Mouse (Mus musculus) kidney, postnatal 0 days (tissue): ENCODE data around the gene Poc5. TPM values are rescaled to one million over a fixed set of nuclear protein-coding genes. Genes with fewer than 3 reads are reported as not detected.
A peak's percentile ranks its signal among the peaks of the same experiment; 100 is the strongest.

Source experiments
- ATAC-seq: fragments of 200-750 bp; cut with Nextera tagmentation; replicated peaks from 2 replicates; pipeline ENCODE4 v1.8.0; 2017; ENCODE audit warnings: low read depth, moderate number of reproducible peaks, moderate TSS enrichment, moderate library complexity; ENCODE audit not compliant: low FRiP score
- DNase-seq: peaks from one replicate; pipeline ENCODE4 v3.0.0-alpha.2; 2016; ENCODE audit warnings: low spot score
- H3K27ac ChIP-seq: fragments of 300-500 bp; sonication (generic); 2 replicates; pipeline ENCODE4 v1.5.1; 2014; ENCODE audit warnings: mild to moderate bottlenecking
- H3K27me3 ChIP-seq: fragments of 300-500 bp; sonication (generic); 2 replicates; pipeline ENCODE4 v1.6.1; 2014; ENCODE audit warnings: low read length, mixed read lengths; ENCODE audit not compliant: insufficient read depth
- H3K36me3 ChIP-seq: fragments of 300-500 bp; sonication (generic); 2 replicates; pipeline ENCODE4 v1.6.1; 2014; ENCODE audit warnings: low read length, mixed read lengths; ENCODE audit not compliant: insufficient read depth
- H3K4me1 ChIP-seq: fragments of 300-500 bp; sonication (generic); replicated peaks from 2 replicates; pipeline ENCODE4 v1.6.1; 2014; ENCODE audit warnings: antibody characterized with exemption, low read length, mixed read lengths; ENCODE audit not compliant: insufficient read depth
- H3K4me2 ChIP-seq: fragments of 300-500 bp; sonication (generic); 2 replicates; pipeline ENCODE4 v1.6.1; 2014; ENCODE audit warnings: mild to moderate bottlenecking, low read length, moderate library complexity, mixed read lengths
- H3K4me3 ChIP-seq: fragments of 300-500 bp; sonication (generic); replicated peaks from 2 replicates; pipeline ENCODE4 v1.5.1; 2014; ENCODE audit warnings: low read depth, low read length
- H3K9ac ChIP-seq: fragments of 300-500 bp; sonication (generic); 2 replicates; pipeline ENCODE4 v1.6.1; 2014; ENCODE audit warnings: low read depth, low read length
- H3K9me3 ChIP-seq: fragments of 300-500 bp; sonication (generic); replicated peaks from 2 replicates; pipeline ENCODE4 v1.6.1; 2016; ENCODE audit warnings: low read length, inconsistent platforms, mixed read lengths
- CTCF ChIP-seq: IDR thresholded peaks from 2 replicates; pipeline ENCODE4 v1.5.1; 2016; ENCODE audit warnings: antibody characterized with exemption, low read depth, mild to moderate bottlenecking, moderate library complexity
- WGBS: fragments of 180-500 bp; shearing (Covaris S2); extraction: QIAGEN DNeasy Blood & Tissue Kit; methylation state at CpG from one replicate; pipeline ENCODE4 v1.1.7; 2014; 5-methylcytosine and 5-hydroxymethylcytosine counted together
- polyA plus RNA-seq: library from polyadenylated mRNA; unstranded; fragments of >200 nt; fragmentation: Nextera tagmentation; extraction: Ambion mirVana; gene quantifications from 2 replicates; pipeline ENCODE4 v1.2.1, GENCODE M21; 2015

Poc5 gene
- polyA plus RNA-seq, 1 experiment from 2014 or later: 11.5 TPM

DNA sequence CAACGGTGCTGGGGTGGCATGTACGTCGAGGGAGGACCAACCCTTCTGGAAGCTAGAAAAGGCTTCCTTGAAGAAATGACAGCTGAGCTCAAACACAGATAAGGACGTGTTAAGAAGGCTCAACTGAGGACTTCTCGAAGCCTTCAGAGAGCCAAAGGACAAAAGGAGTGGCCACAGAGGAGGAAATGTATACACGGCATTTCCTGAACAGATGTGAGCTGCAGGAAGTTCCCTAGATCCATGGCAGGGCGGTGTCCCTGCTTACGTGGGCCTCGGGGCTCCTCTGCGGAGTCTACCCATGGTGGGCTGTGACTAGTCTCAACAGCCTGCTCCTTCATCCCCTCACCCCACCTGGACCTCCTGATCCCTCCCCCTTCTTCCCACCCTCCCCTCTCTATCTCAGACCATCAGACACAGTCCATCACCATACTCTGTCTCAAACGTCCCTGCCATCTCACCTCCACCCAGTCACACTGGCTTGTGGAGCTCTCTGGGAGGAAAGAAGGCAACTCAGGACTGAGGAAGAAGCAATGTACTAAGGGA is 45.6 kb downstream of the Poc5 start:
- no peaks in the 10 kb centered on the region for H3K9me3 ChIP-seq
- no peak overlapping the region for H3K4me2 ChIP-seq
- peak overlapping the region; percentile 67; the same call in 1 of the 2 replicates for H3K27ac ChIP-seq
- 59% methylated on average over 11 of the region's 11 CpGs for WGBS
- no peak overlapping the region for H3K9ac ChIP-seq
- ATAC-seq: no peak
- H3K36me3 ChIP-seq: no peaks in the 10 kb centered on the region
- H3K27me3 ChIP-seq: no peaks in the 10 kb centered on the region
- no peak overlapping the region for H3K4me3 ChIP-seq
- peaks cover 21% of the 10 kb centered on the region; the same call in 1 of the 2 replicates for H3K4me1 ChIP-seq
- DNase-seq: no peak
- no peak for TF ChIP-seq CTCF

DNA sequence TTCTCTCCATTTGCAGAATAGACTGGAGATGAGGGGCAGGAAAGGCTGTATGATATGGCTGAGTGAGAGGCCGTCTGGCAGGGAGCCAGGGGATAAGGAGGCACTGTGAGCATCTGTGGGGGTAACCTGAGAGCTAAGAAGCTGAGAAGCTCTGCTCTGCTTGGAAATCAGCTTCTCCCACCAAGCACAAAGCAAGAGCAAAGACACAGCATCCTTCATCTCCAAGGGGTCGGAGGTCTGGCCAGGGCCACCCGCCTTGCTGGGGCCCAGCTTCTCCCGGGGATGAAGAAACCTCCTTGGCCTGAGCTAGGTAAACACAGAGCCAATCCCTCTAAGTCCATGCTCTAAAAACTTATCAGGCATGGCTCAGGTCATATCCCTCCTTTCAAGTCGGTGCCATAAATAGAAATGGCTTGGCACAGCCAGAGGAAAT is 46.8 kb downstream of the Poc5 start:
- no peak for ATAC-seq

DNA sequence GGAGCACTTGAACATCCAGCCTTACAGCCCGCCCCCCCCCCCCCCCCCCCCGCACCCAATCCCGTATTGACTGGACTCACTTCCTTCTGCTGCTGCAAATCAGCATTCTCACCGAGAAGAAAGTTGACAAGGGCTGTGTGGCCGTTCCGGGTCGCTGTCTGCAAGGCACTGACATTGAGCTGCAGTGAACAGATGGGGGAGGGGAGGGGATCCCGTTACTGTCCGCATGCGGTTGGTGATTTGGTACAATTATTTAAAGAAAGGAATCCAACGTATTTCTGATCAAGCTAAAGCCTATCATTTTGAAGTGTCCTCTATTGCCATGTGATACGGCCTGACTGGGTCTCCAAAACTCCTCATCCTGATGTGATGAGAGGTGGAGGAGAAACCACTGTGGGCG is 47.7 kb downstream of the Poc5 start:
- Histone ChIP-seq H3K9me3 (no peaks in the 10 kb centered on the region), H3K4me2 (peak overlapping the region; percentile 14), H3K27ac (peak overlapping the region; percentile 39; the same call in 1 of the 2 replicates), H3K4me1 (peaks cover 21% of the 10 kb centered on the region; the same call in 1 of the 2 replicates), H3K4me3 (no peak overlapping the region), H3K36me3 (no peaks in the 10 kb centered on the region), H3K9ac (no peak overlapping the region), H3K27me3 (no peaks in the 10 kb centered on the region)
- ATAC-seq (no peak), DNase-seq (peak; percentile 73)
- 0 out of 2 replicates have a peak, but pooled peaks have one; percentile 19 for TF ChIP-seq CTCF
- WGBS: 22% methylated on average over 13 of the region's 13 CpGs

More for the DNA sequence above, 46.8 kb downstream of the Poc5 start:
- H3K36me3 ChIP-seq: no peaks in the 10 kb centered on the region
- H3K27me3 ChIP-seq: no peaks in the 10 kb centered on the region
- 24% methylated on average over 5 of the region's 5 CpGs for WGBS
- no peaks in the 10 kb centered on the region for H3K9me3 ChIP-seq
- peak; percentile 56 for DNase-seq
- H3K27ac ChIP-seq: 0 out of 2 replicates have a peak overlapping the region, but pooled peaks have one; percentile 32
- H3K9ac ChIP-seq: no peak overlapping the region
- H3K4me3 ChIP-seq: no peak overlapping the region
- H3K4me2 ChIP-seq: no peak overlapping the region
- TF ChIP-seq CTCF: no peak
- peaks cover 21% of the 10 kb centered on the region; the same call in 1 of the 2 replicates for H3K4me1 ChIP-seq

DNA sequence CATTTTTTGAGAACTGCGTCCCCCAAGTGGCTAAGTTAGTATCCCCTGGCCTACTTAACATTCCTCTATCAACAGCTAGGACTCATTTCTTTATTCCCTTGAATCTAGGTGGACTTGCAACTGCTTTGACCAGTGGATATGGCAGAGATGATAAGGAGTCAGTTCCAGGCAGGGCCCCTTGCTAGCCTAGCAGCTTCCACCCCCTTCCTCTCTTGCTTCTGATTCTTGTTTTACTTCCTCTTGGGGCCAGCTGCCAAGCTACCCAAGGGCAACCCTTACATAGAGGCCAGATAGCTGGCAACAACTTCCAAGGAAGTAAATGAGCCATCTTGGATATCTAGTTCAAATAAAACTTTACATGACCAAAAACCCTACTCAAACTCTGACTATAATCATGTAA is 48.8 kb downstream of the Poc5 start:
- DNase-seq (no peak), ATAC-seq (no peak)
- 93% methylated on average over 1 of the region's 1 CpGs for WGBS
- Histone ChIP-seq H3K4me3 (no peak overlapping the region), H3K4me2 (no peak overlapping the region), H3K27me3 (no peaks in the 10 kb centered on the region), H3K9ac (no peak overlapping the region), H3K4me1 (peaks cover 21% of the 10 kb centered on the region; the same call in 1 of the 2 replicates), H3K36me3 (no peaks in the 10 kb centered on the region), H3K27ac (no peak overlapping the region), H3K9me3 (no peaks in the 10 kb centered on the region)
- no peak for TF ChIP-seq CTCF

DNA sequence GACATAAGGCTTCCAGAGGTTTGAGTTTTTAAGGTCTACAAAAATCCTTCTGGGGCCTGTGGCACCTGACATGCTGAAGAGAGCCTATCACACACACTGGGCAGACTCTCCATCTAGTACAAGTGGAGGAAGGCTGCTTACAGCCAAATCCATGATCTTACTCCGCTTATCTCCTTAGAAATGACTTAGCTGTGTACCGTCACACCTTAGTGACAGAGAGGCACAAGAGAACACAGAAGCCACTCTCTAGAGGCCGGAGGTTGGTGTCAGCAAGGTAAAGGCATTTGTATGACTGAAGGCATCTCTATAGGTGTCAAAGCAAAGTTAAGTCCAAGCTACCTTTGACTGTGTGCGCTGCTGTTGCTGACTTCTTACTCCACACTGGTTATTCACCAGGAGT is 52.3 kb downstream of the Poc5 start:
- H3K4me1 ChIP-seq: no peaks in the 10 kb centered on the region
- H3K9me3 ChIP-seq: no peaks in the 10 kb centered on the region
- ATAC-seq (no peak), DNase-seq (no peak)
- H3K4me3 ChIP-seq: no peak overlapping the region
- H3K27me3 ChIP-seq: no peaks in the 10 kb centered on the region
- no peak overlapping the region for H3K9ac ChIP-seq
- no peak overlapping the region for H3K4me2 ChIP-seq
- H3K27ac ChIP-seq: no peak overlapping the region
- no peaks in the 10 kb centered on the region for H3K36me3 ChIP-seq
- 91% methylated on average over 4 of the region's 4 CpGs for WGBS
- no peak for TF ChIP-seq CTCF

DNA sequence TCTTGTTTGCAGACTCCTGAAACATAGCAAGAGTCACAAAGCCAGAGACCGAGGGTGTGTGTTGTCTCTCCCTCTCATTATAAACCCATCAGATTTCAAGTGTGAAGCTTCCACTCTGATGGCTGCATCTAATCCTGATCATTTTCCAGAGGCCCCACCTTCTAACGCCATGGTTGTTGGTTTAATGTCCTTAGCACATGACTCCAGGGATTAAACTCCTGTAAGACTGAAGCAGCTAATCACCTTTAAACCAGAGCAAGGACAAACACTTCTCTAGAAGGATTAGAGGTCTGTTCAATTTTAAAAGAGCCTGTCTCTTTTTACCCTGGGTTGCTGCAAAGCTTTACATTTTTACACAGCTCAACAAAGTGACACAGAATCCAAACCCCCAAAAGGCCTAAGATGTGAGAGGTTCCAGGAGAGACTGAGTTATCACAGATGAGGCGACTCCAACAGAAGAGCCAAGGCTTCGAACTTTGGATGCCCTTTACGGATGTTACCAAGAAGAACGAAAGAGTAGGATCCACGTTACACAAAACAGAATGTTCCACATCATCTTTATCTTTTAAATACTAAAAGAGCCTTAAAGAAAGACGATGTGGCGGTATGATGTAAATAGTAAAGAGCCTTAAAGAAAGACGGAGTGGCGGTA is 62.2 kb downstream of the Poc5 start:
- Histone ChIP-seq H3K4me3 (no peak overlapping the region), H3K27ac (no peak overlapping the region; the same call in 1 of the 2 replicates), H3K9me3 (no peaks in the 10 kb centered on the region), H3K27me3 (no peaks in the 10 kb centered on the region), H3K9ac (no peak overlapping the region), H3K4me1 (no peaks in the 10 kb centered on the region), H3K4me2 (no peak overlapping the region), H3K36me3 (no peaks in the 10 kb centered on the region)
- WGBS: 77% methylated on average over 11 of the region's 11 CpGs
- ATAC-seq (no peak), DNase-seq (no peak)
- TF ChIP-seq CTCF: no peak
